Mouse (Mus musculus): ENCODE results near the gene Srrm2. TPM values are rescaled to one million over a fixed set of nuclear protein-coding genes. Genes with fewer than 3 reads are reported as not detected.

Srrm2 gene
- polyA plus RNA-seq, 1 experiment from 2014 or later: 642 TPM

GRCm38 (mm10) chr17:23747471-23747870 is 42.9 kb upstream of the Srrm2 start:
- Histone ChIP-seq H3K36me3 (peaks cover 17% of the 10 kb centered on the region), H3K9me3 (no peaks in the 10 kb centered on the region), H3K9ac (no peak overlapping the region), H3K4me1 (peaks cover 24% of the 10 kb centered on the region), H3K4me2 (no peak overlapping the region), H3K27me3 (peaks cover 57% of the 10 kb centered on the region), H3K4me3 (no peak overlapping the region), H3K27ac (no peak overlapping the region)
- 79% methylated on average over 3 of the region's 3 CpGs for WGBS
- no peak for ATAC-seq (ENCODE audit: insufficient number of reproducible peaks, insufficient read depth, low FRiP score, low TSS enrichment, low read depth)

- no peak overlapping the region for H3K4me3 ChIP-seq
- H3K36me3 ChIP-seq: peaks cover 22% of the 10 kb centered on the region
- WGBS: 36% methylated on average over 6 of the region's 6 CpGs
- no peaks in the 10 kb centered on the region for H3K9me3 ChIP-seq
- peaks cover 22% of the 10 kb centered on the region for H3K4me1 ChIP-seq
- no peak overlapping the region for H3K4me2 ChIP-seq
- ATAC-seq (ENCODE audit: insufficient number of reproducible peaks, insufficient read depth, low FRiP score, low TSS enrichment, low read depth): no peak
- H3K9ac ChIP-seq: no peak overlapping the region
- no peak overlapping the region for H3K27ac ChIP-seq
- H3K27me3 ChIP-seq: peaks cover 52% of the 10 kb centered on the region
These were observed 42.3 kb upstream of the Srrm2 start for GRCm38 (mm10) chr17:23748026-23748425.

- Histone ChIP-seq H3K27ac (no peak overlapping the region), H3K4me2 (peak overlapping the region; percentile 37), H3K9ac (no peak overlapping the region), H3K27me3 (peaks cover 44% of the 10 kb centered on the region), H3K4me3 (0 out of 2 replicates have a peak overlapping the region, but pooled peaks have one; percentile 8), H3K36me3 (peaks cover 30% of the 10 kb centered on the region), H3K9me3 (no peaks in the 10 kb centered on the region), H3K4me1 (peaks cover 22% of the 10 kb centered on the region)
- ATAC-seq (ENCODE audit: insufficient number of reproducible peaks, insufficient read depth, low FRiP score, low TSS enrichment, low read depth): no peak
- 33% methylated on average over 10 of the region's 10 CpGs for WGBS
These were observed 41.5 kb upstream of the Srrm2 start for GRCm38 (mm10) chr17:23748631-23749391.

- Histone ChIP-seq H3K4me3 (no peak overlapping the region), H3K27ac (no peak overlapping the region), H3K9ac (no peak overlapping the region), H3K9me3 (no peaks in the 10 kb centered on the region), H3K36me3 (peaks cover 37% of the 10 kb centered on the region), H3K4me1 (peaks cover 21% of the 10 kb centered on the region), H3K27me3 (peaks cover 36% of the 10 kb centered on the region), H3K4me2 (peak overlapping the region; percentile 37)
- WGBS: 83% methylated on average over 11 of the region's 11 CpGs
- ATAC-seq (ENCODE audit: insufficient number of reproducible peaks, insufficient read depth, low FRiP score, low TSS enrichment, low read depth): no peak
These were observed 40.7 kb upstream of the Srrm2 start for GRCm38 (mm10) chr17:23749400-23750191.

GRCm38 (mm10) chr17:23755689-23756088 is 34.6 kb upstream of the Srrm2 start:
- 96% methylated on average over 13 of the region's 13 CpGs for WGBS
- Histone ChIP-seq H3K4me1 (no peaks in the 10 kb centered on the region), H3K9me3 (no peaks in the 10 kb centered on the region), H3K4me3 (no peak overlapping the region), H3K36me3 (peaks cover 95% of the 10 kb centered on the region), H3K27me3 (no peaks in the 10 kb centered on the region), H3K9ac (no peak overlapping the region), H3K4me2 (no peak overlapping the region), H3K27ac (no peak overlapping the region)
- ATAC-seq (ENCODE audit: insufficient number of reproducible peaks, insufficient read depth, low FRiP score, low TSS enrichment, low read depth): no peak

GRCm38 (mm10) chr17:23757581-23757980 is 32.8 kb upstream of the Srrm2 start:
- no peak for ATAC-seq (ENCODE audit: insufficient number of reproducible peaks, insufficient read depth, low FRiP score, low TSS enrichment, low read depth)
- Histone ChIP-seq H3K4me1 (no peaks in the 10 kb centered on the region), H3K4me2 (no peak overlapping the region), H3K4me3 (no peak overlapping the region), H3K27ac (no peak overlapping the region), H3K9me3 (no peaks in the 10 kb centered on the region), H3K27me3 (no peaks in the 10 kb centered on the region), H3K9ac (no peak overlapping the region), H3K36me3 (peaks cover 96% of the 10 kb centered on the region)
- 94% methylated on average over 9 of the region's 9 CpGs for WGBS

- Histone ChIP-seq H3K4me3 (no peak overlapping the region), H3K36me3 (peaks cover 95% of the 10 kb centered on the region), H3K27me3 (no peaks in the 10 kb centered on the region), H3K4me2 (no peak overlapping the region), H3K9ac (no peak overlapping the region), H3K27ac (no peak overlapping the region), H3K9me3 (no peaks in the 10 kb centered on the region), H3K4me1 (no peaks in the 10 kb centered on the region)
- ATAC-seq (ENCODE audit: insufficient number of reproducible peaks, insufficient read depth, low FRiP score, low TSS enrichment, low read depth): no peak
- WGBS: 88% methylated on average over 8 of the region's 8 CpGs
These were observed 31.5 kb upstream of the Srrm2 start for GRCm38 (mm10) chr17:23758801-23759200.

- H3K4me1 ChIP-seq: no peaks in the 10 kb centered on the region
- no peak for ATAC-seq (ENCODE audit: insufficient number of reproducible peaks, insufficient read depth, low FRiP score, low TSS enrichment, low read depth)
- no peak overlapping the region for H3K9ac ChIP-seq
- no peaks in the 10 kb centered on the region for H3K9me3 ChIP-seq
- no peak overlapping the region for H3K4me2 ChIP-seq
- no peak overlapping the region for H3K27ac ChIP-seq
- 91% methylated on average over 9 of the region's 9 CpGs for WGBS
- no peaks in the 10 kb centered on the region for H3K27me3 ChIP-seq
- H3K4me3 ChIP-seq: no peak overlapping the region
- H3K36me3 ChIP-seq: peaks cover 89% of the 10 kb centered on the region
These were observed 30.1 kb upstream of the Srrm2 start for GRCm38 (mm10) chr17:23760231-23760630.

GRCm38 (mm10) chr17:23761155-23761554 is 29.2 kb upstream of the Srrm2 start:
- no peaks in the 10 kb centered on the region for H3K9me3 ChIP-seq
- H3K9ac ChIP-seq: no peak overlapping the region
- H3K27me3 ChIP-seq: no peaks in the 10 kb centered on the region
- no peak overlapping the region for H3K4me2 ChIP-seq
- no peak overlapping the region for H3K27ac ChIP-seq
- H3K36me3 ChIP-seq: peaks cover 80% of the 10 kb centered on the region
- ATAC-seq (ENCODE audit: insufficient number of reproducible peaks, insufficient read depth, low FRiP score, low TSS enrichment, low read depth): no peak
- no peaks in the 10 kb centered on the region for H3K4me1 ChIP-seq
- H3K4me3 ChIP-seq: no peak overlapping the region
- 96% methylated on average over 3 of the region's 3 CpGs for WGBS

- no peak overlapping the region for H3K4me3 ChIP-seq
- H3K9ac ChIP-seq: no peak overlapping the region
- H3K27ac ChIP-seq: no peak overlapping the region
- ATAC-seq (ENCODE audit: insufficient number of reproducible peaks, insufficient read depth, low FRiP score, low TSS enrichment, low read depth): no peak
- no peaks in the 10 kb centered on the region for H3K4me1 ChIP-seq
- no peaks in the 10 kb centered on the region for H3K9me3 ChIP-seq
- WGBS: 89% methylated on average over 11 of the region's 11 CpGs
- H3K27me3 ChIP-seq: no peaks in the 10 kb centered on the region
- peaks cover 65% of the 10 kb centered on the region for H3K36me3 ChIP-seq
- no peak overlapping the region for H3K4me2 ChIP-seq
These were observed 27.4 kb upstream of the Srrm2 start for GRCm38 (mm10) chr17:23762976-23763375.

- H3K27ac ChIP-seq: no peak overlapping the region
These were observed 19.8 kb upstream of the Srrm2 start for GRCm38 (mm10) chr17:23770493-23770892.

GRCm38 (mm10) chr17:23770896-23771283 is 19.4 kb upstream of the Srrm2 start:
- Histone ChIP-seq H3K4me3 (peak overlapping the region; percentile 90), H3K4me1 (peaks cover 8% of the 10 kb centered on the region), H3K27ac (peak overlapping the region; percentile 83), H3K9ac (peak overlapping the region; percentile 94), H3K9me3 (no peaks in the 10 kb centered on the region), H3K4me2 (peak overlapping the region; percentile 80), H3K27me3 (no peaks in the 10 kb centered on the region), H3K36me3 (peaks cover 15% of the 10 kb centered on the region)
- 1% methylated on average over 19 of the region's 19 CpGs for WGBS
- no peak for ATAC-seq (ENCODE audit: insufficient number of reproducible peaks, insufficient read depth, low FRiP score, low TSS enrichment, low read depth)

More at GRCm38 (mm10) chr17:23770493-23770892, 19.8 kb upstream of the Srrm2 start:
- Histone ChIP-seq H3K4me2 (peak overlapping the region; percentile 80), H3K4me3 (peak overlapping the region; percentile 90), H3K9me3 (no peaks in the 10 kb centered on the region), H3K9ac (peak overlapping the region; percentile 94), H3K36me3 (peaks cover 15% of the 10 kb centered on the region), H3K4me1 (peaks cover 8% of the 10 kb centered on the region), H3K27me3 (no peaks in the 10 kb centered on the region)
- WGBS: 16% methylated on average over 2 of the region's 2 CpGs
- no peak for ATAC-seq (ENCODE audit: insufficient number of reproducible peaks, insufficient read depth, low FRiP score, low TSS enrichment, low read depth)

Data from embryonic facial prominence, embryonic 13.5 days (tissue).